Mouse (Mus musculus) brown adipose tissue, adult 24 weeks (tissue): Measurements from ENCODE around the gene Shank2. TPM values are rescaled to one million over a fixed set of nuclear protein-coding genes. Genes with fewer than 3 reads are reported as not detected.

Experiments used
- H3K27ac ChIP-seq: fragments of 200-500 bp; replicated peaks from 2 replicates; pipeline ENCODE4 v1.5.1; 2012; ENCODE audit warnings: low read depth, mild to moderate bottlenecking, low read length
- H3K4me1 ChIP-seq: fragments of 200-500 bp; 2 replicates; pipeline ENCODE4 v1.6.1; 2012; ENCODE audit warnings: low read length, mixed read lengths; ENCODE audit not compliant: control insufficient read depth, insufficient read depth, insufficient read length
- H3K4me3 ChIP-seq: fragments of 200-500 bp; 2 replicates; pipeline ENCODE4 v1.5.1; 2012; ENCODE audit warnings: low read depth, mild to moderate bottlenecking, low read length, moderate library complexity; ENCODE audit not compliant: insufficient read depth
- polyA plus RNA-seq: library from polyadenylated mRNA; stranded (reverse); fragments of >200 nt; gene quantifications from 2 replicates; pipeline ENCODE4 v1.2.4, GENCODE M21; 2012; ENCODE audit not compliant: missing spikeins, insufficient read depth, insufficient read length

Gene Shank2
- polyA plus RNA-seq, 1 experiment, result not detected

DNA sequence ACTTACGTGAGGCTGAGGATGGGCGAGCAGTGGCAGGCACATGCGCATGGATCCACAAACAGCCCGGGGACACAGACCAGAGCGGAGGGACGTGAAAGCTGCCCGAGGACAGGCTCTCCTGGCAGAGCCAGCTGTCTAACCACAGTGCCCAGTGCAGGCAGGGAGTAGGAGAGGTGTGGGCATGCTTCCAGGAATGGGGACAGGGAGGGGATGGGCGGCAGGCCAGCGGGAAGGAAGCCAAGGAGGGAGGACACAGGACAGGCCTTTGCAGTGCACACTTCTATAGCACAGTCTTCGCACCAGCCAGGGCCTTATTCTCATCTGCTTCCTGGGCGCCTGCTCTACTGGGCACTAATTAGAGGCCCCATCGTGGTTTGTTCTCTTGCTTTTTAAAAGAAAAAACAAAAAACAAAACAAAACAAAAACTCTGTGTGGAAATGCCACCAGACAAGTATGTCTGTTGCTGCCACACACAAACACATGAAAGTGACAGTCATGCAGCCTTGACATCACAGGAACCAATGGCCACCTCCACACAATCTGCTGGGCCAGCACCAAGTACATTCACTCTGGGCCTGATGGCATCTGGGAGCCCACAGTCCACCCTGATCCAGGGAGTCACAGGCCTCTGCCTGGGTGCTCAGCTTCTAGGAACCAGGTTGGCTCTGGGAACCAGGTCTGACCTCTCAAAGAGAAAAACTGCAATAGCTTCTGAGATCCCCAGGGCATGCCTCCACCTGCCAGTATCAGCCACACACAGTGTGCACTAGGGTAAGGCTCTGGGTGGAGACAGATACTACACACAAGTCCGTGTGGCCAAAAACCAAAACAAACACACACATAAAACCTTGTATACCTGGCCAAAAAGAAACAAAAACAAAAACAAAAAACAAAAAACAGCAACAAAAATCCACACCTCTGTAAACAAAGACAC is 448.2 kb downstream of the Shank2 start:
- no peak overlapping the region for H3K4me3 ChIP-seq
- no peak overlapping the region for H3K27ac ChIP-seq
- H3K4me1 ChIP-seq, result no peaks in the 10 kb centered on the region

- no peak overlapping the region for H3K4me3 ChIP-seq
- H3K27ac ChIP-seq, result no peak overlapping the region
- no peaks in the 10 kb centered on the region for H3K4me1 ChIP-seq
These were observed 448.9 kb downstream of the Shank2 start for GRCm38 (mm10) chr7:144450661-144451060.

DNA sequence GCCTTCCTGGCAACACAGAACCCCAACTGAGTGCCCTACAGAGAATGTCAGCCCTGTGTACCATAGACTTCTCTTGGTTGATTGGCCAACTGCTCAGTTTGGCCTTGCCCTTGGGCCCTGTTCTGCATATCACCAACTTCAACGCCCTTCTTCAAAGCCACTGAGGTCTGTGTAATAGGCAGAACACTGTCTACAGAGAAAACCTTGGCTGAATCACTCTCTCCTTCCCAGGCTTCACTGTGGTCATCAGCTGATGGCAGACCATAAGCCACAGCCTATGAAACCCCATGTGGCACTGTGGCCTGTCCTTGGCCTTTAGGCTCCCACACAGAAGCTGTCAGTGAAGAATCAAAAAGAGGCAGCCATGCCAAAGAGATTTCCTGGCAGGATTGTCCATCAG is 457.2 kb downstream of the Shank2 start:
- H3K27ac ChIP-seq, result no peak overlapping the region
- no peak overlapping the region for H3K4me3 ChIP-seq
- H3K4me1 ChIP-seq, result no peaks in the 10 kb centered on the region

DNA sequence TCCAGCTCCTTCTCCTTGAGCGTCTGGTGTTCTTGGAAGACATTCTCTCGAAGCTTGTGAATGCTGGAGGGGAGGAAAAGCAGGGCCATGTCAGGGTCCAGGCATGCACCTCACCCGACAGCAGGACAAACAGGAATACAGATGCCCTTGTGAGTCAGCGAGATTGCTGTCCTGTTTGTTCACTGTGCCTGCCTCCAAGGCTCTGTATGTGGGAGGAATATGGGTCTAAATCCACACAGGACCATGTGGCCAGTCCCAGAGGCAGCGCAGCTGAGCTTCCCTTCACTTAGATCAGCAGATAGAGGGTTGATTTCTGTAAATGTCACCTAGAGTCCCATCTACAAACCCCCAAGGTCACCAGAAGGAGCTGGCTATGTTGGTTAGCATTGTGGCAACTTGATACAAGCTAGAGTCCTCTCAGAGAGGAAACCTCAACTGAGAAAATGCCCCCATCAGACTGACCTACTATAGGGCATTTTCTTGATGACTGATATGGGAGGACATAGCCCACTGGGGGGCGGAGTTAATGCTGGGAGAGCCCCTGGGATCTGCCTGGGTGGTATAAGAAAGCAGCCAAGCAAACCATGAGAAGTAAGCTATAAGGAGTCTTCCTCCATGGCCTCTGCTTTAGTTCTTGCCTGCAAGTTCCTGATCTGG is 459.6 kb downstream of the Shank2 start:
- Histone ChIP-seq H3K4me1 (no peaks in the 10 kb centered on the region), H3K27ac (no peak overlapping the region), H3K4me3 (no peak overlapping the region)

DNA sequence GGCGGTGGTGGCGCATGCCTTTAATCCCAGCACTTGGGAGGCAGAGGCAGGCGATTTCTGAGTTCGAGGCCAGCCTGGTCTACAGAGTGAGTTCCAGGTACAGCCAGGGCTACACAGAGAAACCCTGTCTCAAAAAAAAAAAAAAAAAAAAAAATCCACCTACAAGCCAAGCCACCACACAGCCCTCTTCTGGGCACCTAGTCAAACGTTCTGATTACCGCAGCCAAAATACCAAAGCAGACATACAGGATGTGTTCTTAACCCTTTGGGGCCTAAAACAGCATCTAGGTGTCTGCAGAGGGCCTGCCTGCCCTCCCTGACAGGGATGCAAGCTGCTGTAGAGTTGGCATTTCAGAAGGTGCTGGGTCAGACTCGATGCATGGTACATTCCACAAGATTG is 460.8 kb downstream of the Shank2 start:
- Histone ChIP-seq H3K27ac (no peak overlapping the region), H3K4me3 (no peak overlapping the region), H3K4me1 (no peaks in the 10 kb centered on the region)

GRCm38 (mm10) chr7:144468741-144469140 is 467.0 kb downstream of the Shank2 start:
- no peak overlapping the region for H3K4me3 ChIP-seq
- H3K27ac ChIP-seq, result no peak overlapping the region
- no peaks in the 10 kb centered on the region for H3K4me1 ChIP-seq

- Histone ChIP-seq H3K4me1 (no peaks in the 10 kb centered on the region), H3K27ac (peak overlapping the region; percentile 56; the same call in 1 of the 2 replicates), H3K4me3 (peak overlapping the region; percentile 70)
These were observed 467.5 kb downstream of the Shank2 start for GRCm38 (mm10) chr7:144469181-144469641.

GRCm38 (mm10) chr7:144469908-144470544 is 468.3 kb downstream of the Shank2 start:
- Histone ChIP-seq H3K4me1 (no peaks in the 10 kb centered on the region), H3K27ac (peak overlapping the region; percentile 56), H3K4me3 (peak overlapping the region; percentile 70)

DNA sequence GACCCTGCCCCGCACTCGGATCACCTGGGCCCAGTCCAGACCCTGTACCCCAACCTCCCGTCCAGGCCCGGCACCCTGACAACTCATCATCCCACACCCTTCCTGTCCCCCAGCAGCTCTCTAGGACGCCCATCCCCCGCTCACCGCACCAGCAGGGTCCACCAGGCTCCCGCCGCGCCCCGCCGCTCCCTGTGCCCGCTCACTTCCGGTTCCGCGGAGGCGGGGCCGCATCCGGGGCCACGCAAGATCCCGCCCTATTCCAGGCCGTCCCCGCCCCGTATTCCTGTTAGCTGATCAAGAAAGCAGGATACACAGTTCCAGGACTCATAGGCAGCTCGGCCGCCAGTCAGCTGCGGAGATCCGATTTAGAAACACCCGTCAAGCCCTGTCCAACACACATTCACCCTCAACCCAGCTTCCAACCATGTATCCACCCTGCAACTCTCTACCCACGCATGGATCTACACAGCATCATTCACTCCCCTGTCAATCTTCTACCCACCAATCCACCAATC is 468.9 kb downstream of the Shank2 start, which contains the start of gene Cttn:
TSS of gene Cttn (minus strand) at position 465 of the 515 bp plus-strand sequence.
- Histone ChIP-seq H3K4me1 (no peaks in the 10 kb centered on the region), H3K4me3 (peak within 1 kb of the TSS; percentile 70)

GRCm38 (mm10) chr7:144471103-144471502 is 469.4 kb downstream of the Shank2 start:
- Histone ChIP-seq H3K4me1 (no peaks in the 10 kb centered on the region), H3K27ac (peak overlapping the region; percentile 78), H3K4me3 (peak overlapping the region; percentile 70)

More for the DNA sequence above, 468.9 kb downstream of the Shank2 start, which contains the start of gene Cttn:
- H3K27ac ChIP-seq, result peak within 1 kb of the TSS; percentile 78

- Histone ChIP-seq H3K27ac (no peak overlapping the region), H3K4me3 (no peak overlapping the region), H3K4me1 (no peaks in the 10 kb centered on the region)
These were observed 471.8 kb downstream of the Shank2 start for GRCm38 (mm10) chr7:144473486-144473885.

Other genes with a start within 250 kb of the Shank2 start
- 7.8 and 12.1 TPM in 2 replicates for gene Osbpl5, start 244.9 kb upstream of the Shank2 start, polyA plus RNA-seq
- not detected in 2 replicates for gene Mrgprg, start 234.9 kb upstream of the Shank2 start, polyA plus RNA-seq
- gene Mrgpre, start 217.4 kb upstream of the Shank2 start, polyA plus RNA-seq, result 0.28 and 0.50 TPM in 2 replicates
- gene Nadsyn1, start 179.1 kb upstream of the Shank2 start, polyA plus RNA-seq, result 5.4 and 8.2 TPM in 2 replicates
- gene Dhcr7, start 178.8 kb upstream of the Shank2 start, polyA plus RNA-seq, result 23.0 and 25.9 TPM in 2 replicates
- not detected in 2 replicates for gene Gm498, start 135.1 kb upstream of the Shank2 start, polyA plus RNA-seq